Mouse (Mus musculus) A20 (cell line): ENCODE data around the gene Dram2.
A peak's percentile ranks its signal among the peaks of the same experiment; 100 is the strongest.
"Not testable (repeated sequence)": the region's sequence is repeated elsewhere in the genome, so short reads cannot be mapped to it uniquely, and the experiment has no call there.

Experiments used
- DNase-seq: peaks from one replicate; pipeline ENCODE4 v3.0.0-alpha.2; 2011; ENCODE audit warnings: low read depth, low spot score

Gene Dram2

DNA sequence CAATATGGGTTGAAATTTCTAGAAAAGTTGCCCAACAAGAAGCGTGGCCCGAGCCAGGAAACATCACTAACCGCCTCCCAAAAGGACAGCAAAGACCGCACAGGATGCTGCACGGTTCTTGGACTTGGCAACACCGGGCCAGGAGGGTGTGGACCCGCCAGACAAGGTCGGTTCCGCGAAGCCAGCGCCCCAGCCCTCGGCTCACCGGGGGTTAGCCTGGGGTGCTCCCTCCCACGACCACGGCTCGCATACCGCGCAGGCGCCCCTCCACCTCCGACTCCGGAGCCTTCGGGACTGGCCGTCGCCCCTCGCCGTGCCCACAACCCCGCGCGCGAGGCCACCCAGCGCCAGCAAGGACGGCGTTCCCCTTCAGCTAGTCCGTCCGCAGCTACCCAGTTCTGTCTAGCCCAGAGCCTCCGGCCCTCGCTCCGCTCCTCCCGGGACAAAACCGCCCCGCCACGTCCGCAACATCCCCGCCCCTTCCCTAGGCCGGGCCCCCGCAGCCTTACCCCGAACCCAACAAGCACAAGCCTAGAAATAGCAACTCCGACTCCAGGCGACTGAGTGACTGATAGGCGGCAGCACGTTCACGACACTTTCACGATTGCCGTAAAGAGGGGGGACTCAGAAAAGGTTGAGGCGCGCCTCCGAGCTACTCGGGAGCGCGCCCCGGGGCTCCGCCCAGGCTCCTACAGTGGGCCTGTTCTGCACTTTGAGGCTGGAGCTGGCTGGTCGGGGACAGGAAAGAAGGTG, at the start of gene Dram2, which contains the start of gene Cept1:
Dram2 (plus strand) TSS at position 628 of the 753 bp plus-strand sequence.
Cept1 (minus strand) TSS at position 632 of the 753 bp plus-strand sequence.
- DNase-seq = peak; percentile 95

DNA sequence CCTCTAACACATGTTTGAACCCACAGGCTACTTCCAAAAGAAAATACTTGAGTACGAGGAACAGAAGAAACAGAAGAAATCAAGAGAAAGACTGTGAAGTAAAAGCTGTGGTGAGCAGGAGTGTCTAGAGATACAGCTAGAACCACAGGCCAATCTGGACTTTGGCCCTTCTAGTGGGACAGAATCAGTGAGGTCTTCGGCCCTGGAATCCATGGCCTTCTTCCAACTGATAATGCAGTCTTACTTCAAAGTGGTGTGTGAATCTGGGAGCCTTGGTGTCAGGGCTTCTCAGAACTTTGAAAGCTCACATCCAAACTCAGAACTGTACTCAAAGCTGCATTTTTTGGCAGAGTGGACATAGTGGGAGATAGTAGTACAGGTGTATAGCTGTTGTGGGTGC, 47.1 kb upstream of the Dram2 start:
- DNase-seq = no peak

DNA sequence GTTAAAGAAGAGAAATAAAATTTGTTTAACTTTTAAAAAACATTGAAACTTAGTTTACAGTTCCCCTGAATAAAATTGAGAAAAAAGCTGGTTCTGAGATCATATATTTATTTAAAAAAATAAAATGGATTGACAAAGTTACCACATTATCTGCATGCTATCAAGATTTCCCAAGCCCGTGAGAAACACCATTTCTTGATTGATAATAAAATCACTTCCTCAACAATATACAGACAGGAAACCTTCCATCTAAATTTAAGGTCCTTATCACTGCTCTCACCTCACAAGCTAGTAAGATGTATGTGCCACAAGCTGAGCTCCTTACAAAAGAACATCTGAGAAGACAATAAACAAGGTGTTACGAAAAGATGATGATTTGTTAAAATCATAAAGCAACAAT, 44.7 kb upstream of the Dram2 start:
- DNase-seq = no peak

DNA sequence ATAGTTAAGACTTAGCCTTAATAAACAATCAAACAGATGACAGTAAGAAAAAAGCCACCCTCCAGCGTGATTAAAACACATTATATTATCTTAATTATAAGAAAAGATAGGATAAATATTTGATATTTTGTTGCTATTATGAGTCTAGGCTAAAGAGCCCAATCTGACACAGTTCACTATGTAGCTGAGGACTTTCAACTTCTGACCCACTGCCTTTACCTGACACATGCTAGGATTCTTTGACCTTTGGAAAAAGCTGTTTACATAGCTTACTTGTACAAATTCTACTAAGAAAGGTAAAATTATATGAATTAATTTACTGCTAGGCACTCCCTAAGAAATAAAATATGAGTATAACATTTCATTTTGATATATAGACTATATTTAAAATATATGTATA, 36.9 kb upstream of the Dram2 start:
- DNase-seq = no peak

DNA sequence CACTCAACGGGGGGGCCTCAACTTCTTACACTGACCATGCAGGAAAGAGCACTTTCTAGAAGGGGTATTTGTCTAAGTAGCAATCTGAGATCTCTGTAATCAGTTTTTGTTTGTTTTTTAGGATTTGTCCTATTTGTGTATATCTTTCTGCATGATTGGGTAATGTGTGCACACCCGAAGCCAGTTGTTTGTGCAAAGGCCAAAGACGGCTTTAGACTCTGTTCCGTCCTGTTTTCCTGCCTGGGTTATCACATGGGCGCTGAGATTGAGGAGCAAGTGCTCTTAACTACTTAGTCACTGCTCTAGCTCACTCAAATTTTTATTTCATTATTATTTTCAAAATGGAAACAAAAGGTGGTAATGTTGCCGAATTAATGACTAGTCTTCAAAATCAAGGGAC, 32.6 kb upstream of the Dram2 start:
- no peak for DNase-seq

DNA sequence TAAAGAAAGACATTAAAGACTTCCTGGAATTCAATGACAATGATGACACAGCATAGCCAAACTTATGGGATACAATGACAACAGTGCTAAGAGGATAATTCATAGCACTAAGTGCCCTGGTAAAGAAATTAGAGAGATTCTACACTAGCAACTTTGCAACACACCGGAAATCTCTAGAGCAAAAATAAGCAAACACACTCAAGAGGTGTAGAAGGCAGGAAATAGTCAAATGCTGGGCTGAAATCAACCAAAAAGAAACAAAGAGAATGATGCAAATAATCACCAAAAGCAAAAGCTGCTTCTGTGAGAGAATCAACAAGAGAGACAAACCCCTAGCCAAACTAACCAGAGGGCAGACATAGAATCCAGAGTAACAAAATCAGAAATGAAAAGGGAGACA, 24.9 kb upstream of the Dram2 start:
- no peak for DNase-seq

DNA sequence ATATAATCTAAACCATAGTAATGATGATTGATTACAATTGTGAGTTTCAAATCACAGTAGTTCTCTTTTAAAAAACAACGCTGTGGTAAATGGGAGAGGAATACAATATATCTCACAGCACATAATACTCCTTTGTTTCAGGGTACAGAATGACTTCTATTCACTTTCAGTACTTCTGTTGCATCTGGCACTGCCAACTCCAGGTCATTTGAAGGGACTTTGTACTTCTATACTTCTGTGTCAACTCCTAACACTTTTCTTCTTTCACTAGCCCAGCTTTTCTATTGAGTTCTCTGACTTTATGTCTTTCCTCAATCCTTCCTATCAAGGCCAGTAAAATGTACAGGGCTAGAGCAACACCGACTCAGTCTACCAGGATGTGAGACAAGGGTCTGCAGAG, 21.2 kb upstream of the Dram2 start:
- no peak for DNase-seq

DNA sequence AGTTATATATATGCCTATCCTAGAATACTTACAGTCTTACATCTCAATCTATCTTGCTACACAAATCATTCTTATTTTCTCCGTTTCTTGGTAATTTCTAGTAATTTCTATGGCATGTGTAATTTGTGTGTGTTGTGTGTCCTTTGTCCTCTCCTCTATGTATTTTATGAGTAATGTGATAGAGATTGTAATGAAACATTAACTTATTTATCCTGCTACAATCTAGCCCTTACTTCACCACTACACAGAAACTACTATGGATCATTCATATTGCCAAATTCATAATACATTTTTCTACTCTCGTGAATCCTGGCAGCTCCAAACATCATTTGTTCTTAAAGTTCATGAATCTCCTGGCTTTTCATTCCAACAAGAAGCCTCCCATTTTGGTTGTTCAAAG, 19.6 kb upstream of the Dram2 start:
- no peak for DNase-seq

DNA sequence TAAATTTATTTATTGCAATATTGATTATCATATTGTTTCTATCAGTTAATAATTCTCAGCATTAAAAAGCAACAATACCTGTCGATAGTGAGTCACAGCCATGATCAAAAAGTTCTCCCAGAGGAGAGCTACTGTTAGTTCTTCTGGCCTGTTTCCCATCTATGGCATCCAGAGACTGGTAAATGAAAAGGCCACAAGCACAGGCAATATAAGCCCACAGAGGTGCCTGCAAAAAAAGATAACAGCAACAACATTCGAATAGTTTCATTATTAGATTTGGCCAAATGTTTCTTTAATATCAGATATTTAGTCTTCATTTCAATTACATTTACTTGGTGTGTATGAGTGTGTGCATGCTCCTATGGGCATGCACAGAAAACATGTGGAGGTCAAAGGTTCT, 14.3 kb upstream of the Dram2 start:
- no peak for DNase-seq

DNA sequence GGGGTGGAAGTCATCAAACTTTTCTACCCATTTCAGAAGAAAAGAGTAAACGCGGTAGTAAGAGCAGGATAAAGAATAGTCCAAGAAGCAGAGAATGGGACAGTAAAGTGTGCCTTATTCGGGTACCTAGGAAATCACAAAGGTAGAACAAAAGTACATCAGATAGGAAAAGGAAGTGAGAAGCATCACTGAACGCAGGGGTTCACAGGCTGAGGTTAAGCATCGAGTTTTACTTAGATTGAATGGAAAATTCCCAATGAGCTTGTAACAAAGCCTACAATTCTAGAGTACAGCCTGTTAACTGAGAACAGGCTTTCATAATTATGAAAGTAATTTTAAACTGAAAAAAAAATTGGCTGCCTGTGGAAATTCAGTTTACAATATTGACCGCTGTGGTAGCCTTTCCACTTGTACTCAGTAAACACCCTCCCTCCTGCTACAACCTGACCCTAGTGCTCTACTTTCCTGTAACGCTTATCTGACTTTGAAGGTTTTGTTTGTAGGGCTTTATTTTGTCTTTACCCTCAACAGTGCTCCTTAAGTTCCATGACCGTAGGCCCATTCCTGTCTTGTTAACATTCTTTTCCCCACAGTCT, 2.8 kb upstream of the Dram2 start:
- no peak for DNase-seq

DNA sequence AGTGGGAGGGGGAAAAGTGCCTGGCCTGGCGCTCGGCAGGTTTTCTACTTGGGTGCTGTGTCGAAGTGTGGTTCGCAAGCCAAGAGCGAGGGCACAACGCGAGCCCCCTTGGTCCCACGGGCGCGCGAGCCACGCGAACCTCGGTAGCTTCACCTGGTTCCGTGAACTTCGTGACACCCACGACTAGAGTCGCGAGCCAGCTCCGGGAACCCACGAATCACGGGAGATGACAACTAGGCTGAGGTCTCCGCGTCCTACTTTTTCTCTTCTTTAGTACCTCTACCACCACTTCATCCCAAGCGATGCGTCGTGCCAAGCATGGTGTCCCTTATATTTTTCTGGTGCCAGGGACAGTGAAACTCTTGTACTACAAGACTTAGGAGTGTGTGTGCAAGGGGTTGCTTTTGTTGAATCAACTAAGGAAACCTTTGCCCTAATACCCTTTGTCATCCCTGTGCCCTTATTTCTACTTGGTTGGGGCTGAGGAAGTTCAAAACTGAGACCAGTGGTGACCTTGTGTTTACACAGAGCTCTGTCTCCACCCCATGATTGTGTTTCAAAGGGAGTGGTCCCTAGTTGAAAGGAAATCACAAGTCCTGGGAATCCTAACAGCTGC, 434 bp downstream of the Dram2 start:
- no peak for DNase-seq

DNA sequence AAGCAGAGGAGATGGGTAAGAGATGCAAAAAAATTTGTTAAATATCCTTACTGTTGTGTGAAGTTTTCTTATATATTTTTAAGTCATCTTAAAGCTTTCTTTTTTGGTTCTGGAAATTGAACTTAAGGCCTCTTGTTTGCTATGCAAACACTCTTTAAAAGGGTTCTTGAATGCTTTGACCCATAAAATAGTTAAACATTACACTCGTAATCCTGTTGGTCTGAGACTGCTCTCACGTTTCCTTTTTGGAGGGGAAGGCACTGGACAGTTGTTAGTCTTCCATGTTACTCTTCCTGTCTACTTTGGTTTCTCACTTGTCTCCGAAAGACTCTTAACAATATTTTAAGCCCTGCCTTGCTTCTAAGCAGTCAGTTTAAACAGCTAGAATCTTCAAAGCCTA, 1.4 kb downstream of the Dram2 start:
- no peak for DNase-seq

DNA sequence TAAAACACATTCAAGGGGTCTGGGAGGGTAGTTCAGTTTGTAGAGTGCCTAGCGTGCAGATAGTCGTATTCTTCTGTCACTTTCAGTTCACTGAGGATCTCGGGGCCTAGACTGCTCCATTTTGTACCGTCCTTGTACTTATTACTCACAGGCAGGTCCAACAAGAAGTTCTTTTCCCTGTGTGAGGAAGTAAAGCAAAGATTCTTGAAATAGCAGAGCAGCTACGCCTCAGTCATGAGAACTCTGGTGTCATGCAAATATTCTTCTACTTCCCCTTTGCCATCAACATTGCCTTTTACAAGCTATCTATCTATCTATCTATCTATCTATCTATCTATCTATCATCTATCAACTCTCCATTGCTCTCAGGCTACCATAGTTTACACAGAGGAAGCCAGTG, 5.8 kb downstream of the Dram2 start:
- peak; percentile 58 for DNase-seq

DNA sequence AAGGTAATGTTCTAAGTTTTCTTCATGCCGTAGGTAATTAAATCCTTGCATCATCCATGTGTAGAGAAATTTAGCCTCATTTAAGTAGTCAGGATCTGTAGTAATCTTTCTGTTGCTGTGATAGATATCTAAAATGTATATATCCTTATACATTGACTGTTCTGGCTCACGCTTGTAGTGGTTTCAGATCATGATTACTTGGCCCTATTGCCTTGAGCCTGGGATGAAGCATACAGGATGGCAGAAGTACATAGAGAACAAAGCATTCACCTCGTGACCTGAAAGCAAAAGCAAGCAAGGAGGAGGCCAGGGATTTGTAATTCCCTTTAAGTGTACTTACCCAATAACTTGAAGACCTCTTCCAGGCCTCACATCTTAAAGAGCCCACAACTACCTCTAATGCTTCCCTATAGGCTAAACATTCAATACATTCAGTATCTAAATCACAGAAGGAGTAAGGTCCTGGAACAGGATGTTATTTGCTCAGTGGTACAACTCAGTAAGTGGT, 8.2 kb downstream of the Dram2 start:
- no peak for DNase-seq

DNA sequence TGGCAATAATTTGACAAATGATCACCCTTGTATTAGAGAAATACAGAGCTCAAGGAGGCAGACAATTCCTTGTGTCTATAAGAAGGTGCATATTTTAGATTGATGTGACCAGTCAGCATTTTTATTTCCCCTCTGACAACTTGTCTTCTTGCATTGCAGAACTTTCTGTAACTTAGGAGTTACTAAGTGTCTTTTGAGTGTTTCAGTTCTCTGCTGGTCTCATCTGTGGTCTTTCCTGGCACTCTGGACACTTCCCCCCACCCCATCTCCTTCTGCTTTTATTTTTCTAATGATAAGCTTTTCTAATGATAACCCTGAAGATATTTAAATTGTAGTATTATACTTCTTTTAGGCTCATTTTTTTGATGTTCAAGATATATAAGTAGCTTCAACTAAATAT, 10.7 kb downstream of the Dram2 start:
- DNase-seq = no peak

DNA sequence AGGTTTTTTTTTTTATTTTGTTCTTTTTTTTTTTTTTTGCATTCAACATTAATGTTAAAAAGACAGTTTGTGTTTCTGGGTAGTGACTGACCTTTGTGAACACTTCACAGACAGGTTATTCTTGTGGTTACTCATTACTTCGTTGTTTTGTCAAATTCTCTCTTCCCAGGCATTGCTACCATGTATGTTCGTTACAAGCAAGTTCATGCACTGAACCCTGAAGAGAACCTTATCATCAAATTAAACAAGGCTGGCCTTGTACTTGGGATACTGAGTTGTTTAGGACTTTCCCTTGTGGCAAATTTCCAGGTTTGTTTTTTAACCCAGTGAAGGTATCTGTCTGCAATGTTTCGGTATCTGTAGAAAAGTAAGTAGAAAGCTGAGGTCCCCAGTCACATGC, 18.3 kb downstream of the Dram2 start:
- DNase-seq = no peak

DNA sequence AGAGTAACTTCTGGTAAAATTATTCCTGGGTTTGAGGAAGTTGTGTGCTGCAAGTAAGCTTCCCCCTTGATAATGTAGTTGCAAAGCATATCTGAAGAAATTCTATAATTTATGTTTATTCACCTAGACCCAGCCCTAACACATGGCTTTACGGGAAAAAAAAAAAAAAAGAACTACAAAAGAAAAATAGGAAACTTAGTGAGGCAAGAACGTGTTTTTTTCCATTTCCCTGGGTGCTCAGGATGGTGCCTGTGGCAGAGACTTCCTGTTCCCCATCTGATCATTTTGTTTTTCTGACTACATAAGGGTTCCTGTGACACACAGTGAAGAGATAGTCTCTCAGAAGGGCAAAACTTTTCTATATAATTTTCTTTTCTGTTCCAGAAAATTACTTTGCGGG, 25.6 kb downstream of the Dram2 start:
- DNase-seq = no peak

DNA sequence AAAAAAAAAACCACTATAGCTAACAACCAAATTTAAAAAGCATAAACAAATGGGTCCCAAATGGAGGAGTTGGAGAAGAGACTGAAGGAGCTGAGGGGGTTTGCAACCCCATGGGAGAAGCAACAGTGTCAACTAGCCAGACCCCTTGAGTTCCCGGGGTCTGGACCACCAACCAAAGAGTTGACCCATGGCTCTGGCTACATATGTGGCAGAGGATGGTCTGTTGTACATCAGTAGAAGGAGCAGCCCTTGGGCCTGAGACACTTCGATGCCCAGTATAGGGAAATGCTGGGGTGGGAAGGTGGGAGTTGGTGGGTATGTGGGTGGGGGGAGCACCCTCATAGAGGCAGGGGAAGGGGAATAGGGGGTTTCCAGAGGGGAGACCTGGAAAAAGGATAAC, 31.7 kb downstream of the Dram2 start:
- DNase-seq = no peak

DNA sequence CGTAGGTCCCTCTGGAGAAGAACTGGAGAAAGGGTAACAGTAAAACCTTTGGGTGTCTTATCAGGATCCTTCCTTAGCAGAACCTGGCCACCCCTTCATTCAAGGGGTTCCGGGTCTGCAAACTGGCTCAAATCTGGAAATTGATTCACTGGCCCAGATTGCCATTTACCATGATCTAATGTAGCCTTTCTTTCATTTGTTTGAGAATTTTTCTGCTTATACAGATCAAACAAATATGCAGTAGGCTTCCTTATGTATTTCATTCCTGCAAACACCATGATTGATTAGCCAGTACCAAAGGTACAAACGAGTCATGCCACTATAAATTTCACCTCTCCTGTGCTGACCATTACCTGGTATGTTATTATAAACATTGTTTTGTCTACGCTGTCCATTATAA, 46.0 kb downstream of the Dram2 start:
- DNase-seq = not testable (repeated sequence)

DNA sequence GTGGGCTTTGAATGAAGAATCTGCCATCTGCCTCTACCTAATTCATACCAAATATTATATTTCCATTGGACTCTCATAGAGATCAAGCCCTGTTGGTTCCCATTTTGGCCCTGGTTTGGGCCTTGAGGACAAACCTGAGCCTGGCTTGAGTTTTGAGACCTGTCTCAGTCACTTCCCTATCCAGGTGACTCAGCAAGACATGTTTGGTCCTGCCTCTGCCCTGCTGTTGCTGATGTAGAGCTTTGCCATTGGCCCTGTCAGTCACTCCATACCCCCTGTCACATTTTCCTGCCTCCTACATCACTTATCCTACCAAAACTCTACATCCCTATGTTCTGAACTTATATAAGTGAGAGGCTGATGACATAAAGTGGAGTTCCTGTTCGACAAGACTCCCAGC, 70.5 kb downstream of the Dram2 start:
- peak; percentile 5 for DNase-seq
